Mouse (Mus musculus) MEL (cell line): ENCODE measurements around the gene Sucla2. TPM values are rescaled to one million over a fixed set of nuclear protein-coding genes. Genes with fewer than 3 reads are reported as not detected.

Experiments
- DNase-seq: peaks from one replicate; pipeline ENCODE4 v3.0.0; 2011; ENCODE audit warnings: low read depth, low spot score
- H3K27ac ChIP-seq: 2 replicates; pipeline ENCODE4 v1.5.1; 2012; ENCODE audit warnings: low read depth, mild to moderate bottlenecking, control low read depth, low read length, moderate library complexity; ENCODE audit not compliant: control insufficient read depth
- H3K27me3 ChIP-seq, 2 experiments: fragments of 150-350 bp in 1 of 2; sonication (generic) in 1 of 2; 2 replicates each; pipeline ENCODE4 v1.6.1; 2012; ENCODE audit warnings: low read length in 2 of 2, mild to moderate bottlenecking in 2 of 2, improper control_type of control experiment in 1 of 2, moderate library complexity in 1 of 2; ENCODE audit not compliant: insufficient read depth in 2 of 2, control insufficient read depth in 1 of 2
- H3K36me3 ChIP-seq, 2 experiments: 2 replicates each; pipeline ENCODE4 v1.6.1; 2012 to 2014; ENCODE audit warnings: low read length in 2 of 2, improper control_type of control experiment in 1 of 2, inconsistent platforms in 1 of 2, mild to moderate bottlenecking in 1 of 2; ENCODE audit not compliant: insufficient read depth in 2 of 2, control insufficient read depth in 1 of 2
- H3K4me1 ChIP-seq, 2 experiments: fragments of 150-350 bp in 1 of 2; sonication (generic) in 1 of 2; 2 replicates each; pipeline ENCODE4 v1.6.1; 2012; ENCODE audit warnings: low read length in 2 of 2, improper control_type of control experiment in 1 of 2, mild to moderate bottlenecking in 1 of 2; ENCODE audit not compliant: insufficient read depth in 2 of 2, control insufficient read depth in 1 of 2
- H3K4me3 ChIP-seq, 2 experiments: fragments of 150-350 bp in 1 of 2; sonication (generic) in 1 of 2; 2 replicates each; pipeline ENCODE4 v1.5.1; 2012; ENCODE audit warnings: low read depth in 2 of 2, low read length in 2 of 2, mild to moderate bottlenecking in 2 of 2, moderate library complexity in 2 of 2, control low read depth in 1 of 2, improper control_type of control experiment in 1 of 2; ENCODE audit not compliant: control insufficient read depth in 1 of 2, insufficient read depth in 1 of 2
- H3K79me2 ChIP-seq: 2 replicates; pipeline ENCODE4 v1.6.1; 2012; ENCODE audit warnings: mild to moderate bottlenecking, low read length, moderate library complexity; ENCODE audit not compliant: control insufficient read depth, poor library complexity, insufficient read depth
- H3K9ac ChIP-seq: 2 replicates; pipeline ENCODE4 v1.6.1; 2012; ENCODE audit warnings: low read depth, mild to moderate bottlenecking, control low read depth, low read length, moderate library complexity; ENCODE audit not compliant: control insufficient read depth, poor library complexity, severe bottlenecking
- H3K9me3 ChIP-seq: fragments of 150-350 bp; sonication (generic); replicated peaks from 2 replicates; pipeline ENCODE4 v1.6.1; 2012; ENCODE audit warnings: mild to moderate bottlenecking, low read length, improper control_type of control experiment, moderate library complexity; ENCODE audit not compliant: insufficient read depth
- BHLHE40 ChIP-seq: IDR thresholded peaks from 2 replicates; pipeline ENCODE4 v1.6.1; 2012; ENCODE audit warnings: low read depth, mild to moderate bottlenecking, inconsistent platforms, low read length, improper control_type of control experiment, borderline replicate concordance
- CHD1 ChIP-seq: IDR thresholded peaks from 2 replicates; pipeline ENCODE4 v1.6.1; 2012; ENCODE audit warnings: low read depth, mild to moderate bottlenecking, inconsistent platforms, low read length, improper control_type of control experiment
- CHD2 ChIP-seq: IDR thresholded peaks from 2 replicates; pipeline ENCODE4 v1.6.1; 2011; ENCODE audit warnings: low read length, improper control_type of control experiment
- CTCF ChIP-seq, 3 experiments: IDR thresholded peaks in 2 of 3; conservative IDR thresholded peaks in 1 of 3; 2 replicates each; pipeline ENCODE4 v1.5.1; 2011 to 2012; ENCODE audit warnings: low read length in 3 of 3, low read depth in 2 of 3, mild to moderate bottlenecking in 2 of 3, improper control_type of control experiment in 1 of 3, inconsistent platforms in 1 of 3, mixed read lengths in 1 of 3, moderate library complexity in 1 of 3; ENCODE audit not compliant: control insufficient read depth in 1 of 3, insufficient read depth in 1 of 3, poor library complexity in 1 of 3, severe bottlenecking in 1 of 3
- E2F4 ChIP-seq: IDR thresholded peaks from 2 replicates; pipeline ENCODE4 v1.6.1; 2011; ENCODE audit warnings: low read depth, low read length, improper control_type of control experiment, borderline replicate concordance
- EP300 ChIP-seq, 2 experiments: IDR thresholded peaks; 2 replicates each; pipeline ENCODE4 v1.6.1; 2011; ENCODE audit warnings: improper control_type of control experiment in 2 of 2, low read length in 2 of 2, low read depth in 1 of 2, mild to moderate bottlenecking in 1 of 2
- ETS1 ChIP-seq: IDR thresholded peaks from 2 replicates; pipeline ENCODE4 v1.6.1; 2012; ENCODE audit warnings: low read depth, mild to moderate bottlenecking, inconsistent platforms, low read length, improper control_type of control experiment, moderate library complexity
- GABPA ChIP-seq: IDR thresholded peaks from 2 replicates; pipeline ENCODE4 v1.6.1; 2012; ENCODE audit warnings: low read depth, mild to moderate bottlenecking, inconsistent platforms, low read length, improper control_type of control experiment, moderate library complexity
- HCFC1 ChIP-seq: IDR thresholded peaks from 2 replicates; pipeline ENCODE4 v1.6.1; 2012; ENCODE audit warnings: low read depth, mild to moderate bottlenecking, inconsistent platforms, low read length, improper control_type of control experiment, moderate library complexity
- JUND ChIP-seq: IDR thresholded peaks from 2 replicates; pipeline ENCODE4 v1.6.1; 2011; ENCODE audit warnings: low read depth, mild to moderate bottlenecking, improper control_type of control experiment, low read length
- KAT2A ChIP-seq: conservative IDR thresholded peaks from 2 replicates; pipeline ENCODE4 v1.6.1; 2012; ENCODE audit warnings: low read depth, low read length, improper control_type of control experiment, inconsistent platforms
- MAFK ChIP-seq: IDR thresholded peaks from 2 replicates; pipeline ENCODE4 v1.6.1; 2011; ENCODE audit warnings: low read depth, mild to moderate bottlenecking, low read length, improper control_type of control experiment, borderline replicate concordance
- MAX ChIP-seq: IDR thresholded peaks from 2 replicates; pipeline ENCODE4 v1.6.1; 2011; ENCODE audit warnings: low read length, improper control_type of control experiment
- MEF2A ChIP-seq: IDR thresholded peaks from 2 replicates; pipeline ENCODE4 v1.6.1; 2014; ENCODE audit warnings: low read depth, mild to moderate bottlenecking, inconsistent platforms, low read length, improper control_type of control experiment; ENCODE audit not compliant: poor library complexity, insufficient replicate concordance, severe bottlenecking; ENCODE audit errors: extremely low read depth
- MXI1 ChIP-seq: IDR thresholded peaks from 2 replicates; pipeline ENCODE4 v1.6.1; 2011; ENCODE audit warnings: mild to moderate bottlenecking, low read depth, low read length, improper control_type of control experiment
- MYB ChIP-seq: IDR thresholded peaks from 2 replicates; pipeline ENCODE4 v1.6.1; 2011; ENCODE audit warnings: mild to moderate bottlenecking, low read depth, low read length, improper control_type of control experiment
- NELFE ChIP-seq: IDR thresholded peaks from 2 replicates; pipeline ENCODE4 v1.6.1; 2011; ENCODE audit warnings: low read depth, low read length, improper control_type of control experiment
- POLR2A ChIP-seq, 2 experiments: IDR thresholded peaks; 2 replicates each; pipeline ENCODE4 v1.6.1; 2011 to 2012; ENCODE audit warnings: low read length in 2 of 2, mild to moderate bottlenecking in 2 of 2, control low read depth in 1 of 2, improper control_type of control experiment in 1 of 2, low read depth in 1 of 2, moderate library complexity in 1 of 2; ENCODE audit not compliant: control insufficient read depth in 1 of 2, insufficient read depth in 1 of 2, poor library complexity in 1 of 2
- POLR2AphosphoS2 ChIP-seq: IDR thresholded peaks from 2 replicates; pipeline ENCODE4 v1.6.1; 2011; ENCODE audit warnings: low read length, improper control_type of control experiment
- POLR2AphosphoS5 ChIP-seq: IDR thresholded peaks from 2 replicates; pipeline ENCODE4 v1.6.1; 2012; ENCODE audit warnings: low read depth, borderline replicate concordance, mild to moderate bottlenecking, inconsistent platforms, low read length, moderate library complexity, mixed read lengths
- RCOR1 ChIP-seq: IDR thresholded peaks from 2 replicates; pipeline ENCODE4 v1.6.1; 2012; ENCODE audit warnings: low read depth, mild to moderate bottlenecking, inconsistent platforms, low read length, improper control_type of control experiment
- SMC3 ChIP-seq: IDR thresholded peaks from 2 replicates; pipeline ENCODE4 v1.6.1; 2011; ENCODE audit warnings: low read depth, low read length, improper control_type of control experiment
- TAL1 ChIP-seq: IDR thresholded peaks from 2 replicates; pipeline ENCODE4 v1.6.1; 2012; ENCODE audit warnings: mild to moderate bottlenecking, inconsistent platforms, low read length, moderate library complexity, mixed read lengths
- TBP ChIP-seq: IDR thresholded peaks from 2 replicates; pipeline ENCODE4 v1.8.0; 2011; ENCODE audit warnings: low read depth, low read length, improper control_type of control experiment
- UBTF ChIP-seq: IDR thresholded peaks from 2 replicates; pipeline ENCODE4 v1.6.1; 2012; ENCODE audit warnings: low read depth, mild to moderate bottlenecking, inconsistent platforms, low read length, improper control_type of control experiment, moderate library complexity, borderline replicate concordance; ENCODE audit not compliant: insufficient read depth
- USF1 ChIP-seq: IDR thresholded peaks from 2 replicates; pipeline ENCODE4 v1.6.1; 2014; ENCODE audit warnings: low read depth, mild to moderate bottlenecking, inconsistent platforms, low read length, improper control_type of control experiment, moderate library complexity
- ZKSCAN1 ChIP-seq: IDR thresholded peaks from 2 replicates; pipeline ENCODE4 v1.6.1; 2012; ENCODE audit warnings: low read depth, mild to moderate bottlenecking, inconsistent platforms, low read length, improper control_type of control experiment, moderate library complexity
- ZNF384 ChIP-seq: IDR thresholded peaks from 2 replicates; pipeline ENCODE4 v1.6.1; 2012; ENCODE audit warnings: low read depth, mild to moderate bottlenecking, inconsistent platforms, low read length, improper control_type of control experiment
- polyA plus RNA-seq, 2 experiments: library from polyadenylated mRNA; stranded (reverse) in 1 of 2; unstranded in 1 of 2; fragments of >175 nt in 1 of 2; fragments of >200 nt in 1 of 2; gene quantifications; 2 replicates each; pipeline versions ENCODE4 v1.2.1 to v1.2.4; 2012; ENCODE audit warnings: low replicate concordance in 2 of 2, low read depth in 1 of 2; ENCODE audit not compliant: insufficient read length in 2 of 2, insufficient read depth in 1 of 2, missing spikeins in 1 of 2
- total RNA-seq: library from RNA; depleted of rRNA; stranded (reverse); fragments of 300-350 nt; gene quantifications from 2 replicates; pipeline ENCODE4 v1.2.3, GENCODE M21; 2012

The Sucla2 gene
- total and polyA plus RNA-seq, 3 experiments: 59.4 to 65.5 (median 61.6) TPM

DNA sequence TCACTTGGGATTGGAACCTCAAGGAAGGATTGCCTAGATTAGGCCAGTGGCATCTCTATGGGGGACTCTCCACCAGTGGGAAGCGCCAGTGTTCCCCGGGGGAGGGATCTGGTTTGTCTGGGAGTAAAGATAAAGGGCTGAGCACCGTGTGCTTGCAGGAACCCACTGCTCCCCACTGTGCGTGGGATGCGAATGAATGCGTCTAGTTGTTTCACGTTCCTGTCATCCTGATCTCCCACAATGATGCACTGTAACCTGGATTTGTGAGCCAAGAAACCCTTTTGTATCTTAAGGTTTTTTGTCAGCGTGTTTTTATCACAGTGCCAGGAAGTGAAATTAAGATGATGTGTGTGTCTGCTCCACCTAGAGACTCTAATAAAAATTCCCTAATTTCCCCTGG is 25.6 kb downstream of the Sucla2 start:
- no peaks in the 10 kb centered on the region for H3K9me3 ChIP-seq
- peaks cover 16% of the 10 kb centered on the region for H3K79me2 ChIP-seq
- peak overlapping the region in 1 of 2 experiments; percentile 34; a peak in 1 of 4 replicates for H3K4me3 ChIP-seq
- TF ChIP-seq RCOR1 (no peak), MYB (no peak), EP300 (IDR thresholded peaks at IDR 0.05; ENCODE audit: low read depth in 1 of 2, low read length in 2 of 2) (0 out of 4 replicates have a peak, but pooled peaks of 1 of the 2 experiments have one; percentile 8), CHD1 (no peak), CTCF (IDR thresholded peaks at IDR 0.05 in 2 of 3, conservative IDR thresholded peaks at IDR 0.05 in 1 of 3; ENCODE audit: control insufficient read depth in 1 of 3, insufficient read depth in 1 of 3, low read depth in 2 of 3, low read length in 3 of 3, poor library complexity in 1 of 3, severe bottlenecking in 1 of 3) (no peak), HCFC1 (no peak), TBP (no peak), MAX (no peak), USF1 (no peak), JUND (no peak), TAL1 (0 out of 2 replicates have a peak, but pooled peaks have one; percentile 10), GABPA (no peak), MXI1 (no peak), BHLHE40 (no peak), POLR2AphosphoS2 (no peak), E2F4 (no peak), ETS1 (no peak), ZNF384 (no peak)
- no peak overlapping the region for H3K9ac ChIP-seq
- H3K27ac ChIP-seq: no peak overlapping the region
- peaks cover 9 to 22% of the 10 kb centered on the region in 2 experiments for H3K4me1 ChIP-seq
- H3K36me3 ChIP-seq: peaks cover 0 to 11% of the 10 kb centered on the region in 2 experiments; a peak in 2 of 4 replicates
- DNase-seq: peak; percentile 20
- no peaks in the 10 kb centered on the region for H3K27me3 ChIP-seq

- Histone ChIP-seq H3K9me3 (no peaks in the 10 kb centered on the region), H3K27ac (no peak overlapping the region)
Measured at GRCm38 (mm10) chr14:73551164-73551563, 26.0 kb downstream of the Sucla2 start.

More at GRCm38 (mm10) chr14:73551164-73551563, 26.0 kb downstream of the Sucla2 start:
- H3K4me3 ChIP-seq: peak overlapping the region in 1 of 2 experiments; percentile 34; a peak in 1 of 4 replicates
- H3K9ac ChIP-seq: no peak overlapping the region
- TF ChIP-seq UBTF (no peak), MEF2A (no peak), MAX (no peak), GABPA (no peak), POLR2AphosphoS5 (no peak), JUND (no peak), NELFE (no peak), POLR2A (IDR thresholded peaks at IDR 0.05; ENCODE audit: control insufficient read depth in 1 of 2, insufficient read depth in 1 of 2, low read depth in 1 of 2, low read length in 2 of 2, poor library complexity in 1 of 2) (no peak), USF1 (no peak), ZNF384 (no peak), CTCF (IDR thresholded peaks at IDR 0.05 in 2 of 3, conservative IDR thresholded peaks at IDR 0.05 in 1 of 3; ENCODE audit: control insufficient read depth in 1 of 3, insufficient read depth in 1 of 3, low read depth in 2 of 3, low read length in 3 of 3, poor library complexity in 1 of 3, severe bottlenecking in 1 of 3) (no peak), BHLHE40 (no peak), POLR2AphosphoS2 (no peak), SMC3 (no peak), MAFK (no peak), CHD2 (no peak), ZKSCAN1 (no peak), KAT2A (no peak), ETS1 (no peak)
- peaks cover 16% of the 10 kb centered on the region for H3K79me2 ChIP-seq
- no peaks in the 10 kb centered on the region for H3K27me3 ChIP-seq
- H3K4me1 ChIP-seq: peaks cover 9 to 22% of the 10 kb centered on the region in 2 experiments
- H3K36me3 ChIP-seq: peaks cover 0 to 11% of the 10 kb centered on the region in 2 experiments; a peak in 2 of 4 replicates
- DNase-seq: no peak
